Mouse (Mus musculus) cerebellum, adult 9-11 months (tissue): ENCODE data around the gene Lrpprc.

Experiments
- DNase-seq: peaks from one replicate; pipeline ENCODE4 v3.0.0; 2022

The Lrpprc gene

GRCm38 (mm10) chr17:84758374-84758773, 32.2 kb downstream of the Lrpprc start:
- DNase-seq = no peak

GRCm38 (mm10) chr17:84756090-84756489, 34.5 kb downstream of the Lrpprc start:
- no peak for DNase-seq

GRCm38 (mm10) chr17:84753489-84753888, 37.1 kb downstream of the Lrpprc start:
- DNase-seq = no peak

- DNase-seq = no peak
Observed at GRCm38 (mm10) chr17:84752286-84752685, 38.3 kb downstream of the Lrpprc start.

GRCm38 (mm10) chr17:84751630-84752191, 38.9 kb downstream of the Lrpprc start:
- DNase-seq = no peak

- DNase-seq = no peak
Observed at GRCm38 (mm10) chr17:84750130-84750529, 40.5 kb downstream of the Lrpprc start.

- no peak for DNase-seq
Observed at GRCm38 (mm10) chr17:84749297-84749696, 41.3 kb downstream of the Lrpprc start.

- no peak for DNase-seq
Observed at GRCm38 (mm10) chr17:84748152-84748682, 42.4 kb downstream of the Lrpprc start.

- no peak for DNase-seq
Observed at GRCm38 (mm10) chr17:84747212-84747611, 43.4 kb downstream of the Lrpprc start.

GRCm38 (mm10) chr17:84745001-84745400, 45.6 kb downstream of the Lrpprc start:
- DNase-seq = no peak

GRCm38 (mm10) chr17:84744256-84744655, 46.3 kb downstream of the Lrpprc start:
- no peak for DNase-seq

GRCm38 (mm10) chr17:84738073-84738797, 52.4 kb downstream of the Lrpprc start:
- peak; percentile 42 for DNase-seq

- DNase-seq = no peak
Observed at GRCm38 (mm10) chr17:84736719-84737118, 53.9 kb downstream of the Lrpprc start.

GRCm38 (mm10) chr17:84732612-84733011, 58.0 kb downstream of the Lrpprc start:
- no peak for DNase-seq

GRCm38 (mm10) chr17:84731361-84731760, 59.2 kb downstream of the Lrpprc start:
- no peak for DNase-seq

- DNase-seq = no peak
Observed at GRCm38 (mm10) chr17:84729140-84729539, 61.4 kb downstream of the Lrpprc start.

- no peak for DNase-seq
Observed at GRCm38 (mm10) chr17:84728201-84728911, 62.2 kb downstream of the Lrpprc start.

GRCm38 (mm10) chr17:84725163-84725562, 65.4 kb downstream of the Lrpprc start:
- DNase-seq = no peak

GRCm38 (mm10) chr17:84724028-84724427, 66.6 kb downstream of the Lrpprc start:
- DNase-seq = no peak

- DNase-seq = no peak
Observed at GRCm38 (mm10) chr17:84719105-84719504, 71.5 kb downstream of the Lrpprc start.

- no peak for DNase-seq
Observed at GRCm38 (mm10) chr17:84717416-84717815, 73.2 kb downstream of the Lrpprc start.

- DNase-seq = no peak
Observed at GRCm38 (mm10) chr17:84716252-84716872, 74.2 kb downstream of the Lrpprc start.

- no peak for DNase-seq
Observed at GRCm38 (mm10) chr17:84714930-84715329, 75.7 kb downstream of the Lrpprc start.
